Mouse (Mus musculus) cortical plate, adult 2 months (tissue): ENCODE data around the gene Tmc7. TPM values are rescaled to one million over a fixed set of nuclear protein-coding genes. Genes with fewer than 3 reads are reported as not detected.

ENCODE experiments used
- H3K27ac ChIP-seq: fragments of 200-500 bp; 2 replicates; pipeline ENCODE4 v1.5.1; 2012; ENCODE audit warnings: low read length, control low read depth, inconsistent platforms; ENCODE audit not compliant: insufficient read depth
- H3K4me1 ChIP-seq: fragments of 200-500 bp; 2 replicates; pipeline ENCODE4 v1.6.1; 2011; ENCODE audit warnings: low read length; ENCODE audit not compliant: control insufficient read depth, insufficient read depth
- H3K4me3 ChIP-seq: fragments of 200-500 bp; 2 replicates; pipeline ENCODE4 v1.5.1; 2011; ENCODE audit warnings: mild to moderate bottlenecking, low read length, control low read depth; ENCODE audit not compliant: insufficient read depth
- CTCF ChIP-seq: fragments of 200-500 bp; IDR thresholded peaks from 2 replicates; pipeline ENCODE4 v1.5.1; 2011; ENCODE audit warnings: mild to moderate bottlenecking, control low read depth, low read length; ENCODE audit not compliant: insufficient read depth; ENCODE audit errors: extremely low read depth
- POLR2A ChIP-seq: fragments of 200-500 bp; IDR thresholded peaks from 2 replicates; pipeline ENCODE4 v1.6.1; 2011; ENCODE audit warnings: mild to moderate bottlenecking, low read length, control low read depth; ENCODE audit not compliant: insufficient read depth; ENCODE audit errors: extremely low read depth
- polyA plus RNA-seq: library from polyadenylated mRNA; depleted of rRNA; stranded (reverse); fragments of >200 nt; gene quantifications from 2 replicates; pipeline ENCODE4 v1.2.3, GENCODE M21; 2012

The Tmc7 gene
- polyA plus RNA-seq, 1 experiment = 14.1 TPM

GRCm38 (mm10) chr7:118611185-118611749 lies 26.7 kb upstream of the Tmc7 start:
- Histone ChIP-seq H3K4me1 (no peaks in the 10 kb centered on the region), H3K4me3 (no peak overlapping the region)
- TF ChIP-seq POLR2A (no peak), CTCF (no peak)

DNA sequence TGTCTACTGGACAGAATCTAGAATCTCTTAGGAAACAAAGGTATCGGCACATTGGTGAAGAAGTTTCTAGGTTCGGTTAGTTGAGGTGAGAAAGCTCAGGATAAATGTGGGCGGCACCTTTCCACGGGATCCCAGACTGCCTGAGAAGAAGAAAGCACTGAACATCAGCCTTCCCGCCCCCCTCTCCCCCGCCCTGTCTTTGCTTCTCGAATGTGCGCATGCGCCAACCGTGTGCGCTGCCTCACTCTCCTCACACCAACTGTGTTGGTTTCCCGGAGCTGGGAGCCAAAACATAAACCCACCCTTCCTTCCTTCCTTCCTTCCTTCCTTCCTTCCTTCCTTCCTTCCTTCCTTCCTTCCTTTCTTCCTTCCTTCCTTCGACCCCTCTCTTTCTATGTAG lies 26.2 kb upstream of the Tmc7 start:
- TF ChIP-seq POLR2A = no peak
- no peak for TF ChIP-seq CTCF
- no peaks in the 10 kb centered on the region for H3K4me1 ChIP-seq
- no peak overlapping the region for H3K27ac ChIP-seq
- no peak overlapping the region for H3K4me3 ChIP-seq

More at GRCm38 (mm10) chr7:118611185-118611749, 26.7 kb upstream of the Tmc7 start:
- no peak overlapping the region for H3K27ac ChIP-seq

DNA sequence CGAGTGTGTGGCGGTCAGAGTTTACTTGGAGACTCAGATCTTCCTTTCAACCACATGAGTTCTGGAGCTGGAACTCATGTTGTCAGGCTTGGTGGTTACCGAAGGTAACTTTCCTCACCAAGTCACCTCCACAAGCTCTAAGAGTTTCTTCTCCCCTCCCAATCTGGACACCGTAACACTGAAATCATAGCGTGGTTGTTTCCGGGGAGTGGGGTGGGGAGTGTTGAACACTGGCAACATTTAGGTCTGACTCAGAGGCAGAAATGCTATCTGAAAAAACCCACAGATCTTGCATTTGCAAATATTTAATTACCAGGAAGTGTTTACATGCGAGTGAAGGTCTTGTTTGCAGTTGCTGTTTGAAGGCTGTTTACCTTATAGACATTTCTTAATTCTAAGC lies 25.3 kb upstream of the Tmc7 start:
- no peaks in the 10 kb centered on the region for H3K4me1 ChIP-seq
- TF ChIP-seq POLR2A = no peak
- TF ChIP-seq CTCF = no peak
- no peak overlapping the region for H3K4me3 ChIP-seq
- H3K27ac ChIP-seq = no peak overlapping the region

GRCm38 (mm10) chr7:118604842-118605241 lies 20.3 kb upstream of the Tmc7 start:
- Histone ChIP-seq H3K4me1 (no peaks in the 10 kb centered on the region), H3K27ac (no peak overlapping the region), H3K4me3 (no peak overlapping the region)
- no peak for TF ChIP-seq POLR2A
- TF ChIP-seq CTCF = no peak

DNA sequence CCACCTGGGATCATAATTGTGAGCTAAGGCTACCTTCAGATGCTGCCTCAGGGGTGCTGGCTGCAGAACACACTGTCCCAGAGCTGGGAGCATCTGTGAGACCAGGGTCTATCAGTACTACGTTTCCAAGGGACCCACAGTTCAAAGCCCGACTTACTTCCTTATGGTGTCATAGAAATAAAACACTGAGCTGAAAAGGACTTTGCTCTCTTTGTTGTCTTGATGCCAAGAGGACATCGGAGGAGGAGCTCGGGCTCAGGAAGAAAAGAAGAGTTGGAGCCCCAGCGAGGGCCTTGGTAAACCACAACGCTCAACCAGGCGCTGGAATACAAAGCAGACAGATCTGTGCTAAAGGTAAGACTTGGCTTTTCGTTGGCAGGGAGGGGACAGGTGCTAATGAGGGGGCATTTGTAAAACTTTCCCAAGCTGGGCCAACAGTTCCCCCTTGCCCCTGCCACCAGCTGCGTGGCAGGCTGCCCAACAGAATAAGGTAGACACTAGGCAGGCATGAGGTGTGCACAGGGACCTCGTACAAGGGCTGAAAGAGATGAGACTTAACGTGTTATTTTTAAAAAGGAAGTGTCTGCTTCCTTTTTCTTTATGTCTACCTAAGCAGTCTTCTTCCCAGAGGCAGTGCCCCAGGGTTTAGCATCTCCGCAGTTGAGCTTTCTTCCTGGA lies 15.6 kb upstream of the Tmc7 start:
- Histone ChIP-seq H3K27ac (no peak overlapping the region), H3K4me3 (no peak overlapping the region), H3K4me1 (no peaks in the 10 kb centered on the region)
- TF ChIP-seq CTCF (no peak), POLR2A (no peak)

DNA sequence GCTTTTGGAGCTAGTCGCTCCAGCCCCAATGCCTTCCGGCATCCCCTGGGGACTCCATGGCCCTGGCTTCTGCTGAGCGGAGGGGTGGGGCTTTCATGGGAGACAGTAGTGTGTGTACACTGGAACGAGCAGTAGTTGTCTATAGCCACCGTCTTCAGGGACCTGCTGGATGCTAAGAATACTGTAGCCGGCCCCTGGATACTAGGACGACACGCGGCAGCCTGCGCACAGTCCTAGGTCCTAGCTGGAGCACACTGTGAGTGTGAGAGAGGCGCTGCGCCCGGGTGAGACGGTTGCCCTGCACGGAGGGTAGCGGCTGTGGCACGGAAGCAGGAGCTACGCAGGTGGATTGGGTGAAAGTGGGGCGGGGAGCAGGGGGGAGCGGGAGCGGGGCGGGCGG lies 12.7 kb upstream of the Tmc7 start, which contains the start of gene Tmc5:
Tmc5 (plus strand) TSS at position 97 of the 400 bp plus-strand sequence.
- no peak within 1 kb of the TSS for H3K27ac ChIP-seq
- H3K4me3 ChIP-seq = no peak within 1 kb of the TSS
- no peak for TF ChIP-seq POLR2A
- TF ChIP-seq CTCF = no peak
- H3K4me1 ChIP-seq = peaks cover 11% of the 10 kb centered on the region

- no peak overlapping the region for H3K4me3 ChIP-seq
- no peak overlapping the region for H3K27ac ChIP-seq
- TF ChIP-seq POLR2A = no peak
- TF ChIP-seq CTCF = no peak
- H3K4me1 ChIP-seq = peaks cover 11% of the 10 kb centered on the region
These were observed 11.7 kb upstream of the Tmc7 start for GRCm38 (mm10) chr7:118596271-118596670.

DNA sequence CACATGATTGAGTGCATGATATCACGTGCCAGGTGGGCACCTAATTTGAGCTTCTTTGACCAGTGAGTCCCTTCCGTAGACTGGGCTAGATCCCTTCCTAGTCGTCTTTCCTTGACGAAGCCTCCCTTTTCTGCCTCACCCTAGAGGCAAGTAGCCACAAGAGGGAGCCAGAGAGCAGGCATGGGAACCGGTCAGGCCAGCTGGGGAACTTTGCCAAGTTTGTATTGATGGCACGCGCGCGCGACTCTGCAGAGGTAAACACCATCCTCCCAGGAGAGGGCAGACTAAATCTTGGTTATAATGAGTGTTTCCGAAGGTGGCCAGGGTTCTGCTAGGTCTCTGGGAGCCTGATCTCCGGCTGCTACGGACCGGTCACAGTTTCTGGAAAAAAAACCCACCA lies 10.7 kb upstream of the Tmc7 start:
- Histone ChIP-seq H3K27ac (no peak overlapping the region), H3K4me1 (peaks cover 11% of the 10 kb centered on the region), H3K4me3 (no peak overlapping the region)
- TF ChIP-seq POLR2A = no peak
- TF ChIP-seq CTCF = peak; percentile 94

DNA sequence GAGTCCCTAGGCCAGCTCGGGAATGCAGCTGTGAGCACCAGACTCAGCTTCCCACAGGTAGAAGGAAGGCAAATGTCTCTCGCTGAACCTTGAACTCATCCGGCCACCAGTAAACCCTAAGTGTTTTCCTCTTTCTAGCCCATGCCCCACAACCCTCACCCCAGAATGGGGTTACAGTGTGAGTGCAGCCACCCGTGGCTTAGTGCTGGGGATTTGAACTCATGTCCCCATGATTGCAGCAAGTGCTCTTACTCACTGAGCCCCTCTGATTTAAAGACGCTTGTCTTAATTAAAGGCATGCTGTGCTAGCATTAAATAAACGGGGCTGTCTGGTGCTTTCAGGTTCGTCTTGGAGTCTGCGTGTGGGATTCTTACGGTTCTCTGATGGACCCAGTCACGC lies 10.1 kb upstream of the Tmc7 start:
- peak overlapping the region; percentile 60 for H3K27ac ChIP-seq
- no peak overlapping the region for H3K4me3 ChIP-seq
- H3K4me1 ChIP-seq = peaks cover 11% of the 10 kb centered on the region
- TF ChIP-seq CTCF (no peak), POLR2A (no peak)
